Mouse (Mus musculus): ENCODE data around the gene Cd59b.
"Not testable (repeated sequence)": the region's sequence is repeated elsewhere in the genome, so short reads cannot be mapped to it uniquely, and the experiment has no call there.

The Cd59b gene

DNA sequence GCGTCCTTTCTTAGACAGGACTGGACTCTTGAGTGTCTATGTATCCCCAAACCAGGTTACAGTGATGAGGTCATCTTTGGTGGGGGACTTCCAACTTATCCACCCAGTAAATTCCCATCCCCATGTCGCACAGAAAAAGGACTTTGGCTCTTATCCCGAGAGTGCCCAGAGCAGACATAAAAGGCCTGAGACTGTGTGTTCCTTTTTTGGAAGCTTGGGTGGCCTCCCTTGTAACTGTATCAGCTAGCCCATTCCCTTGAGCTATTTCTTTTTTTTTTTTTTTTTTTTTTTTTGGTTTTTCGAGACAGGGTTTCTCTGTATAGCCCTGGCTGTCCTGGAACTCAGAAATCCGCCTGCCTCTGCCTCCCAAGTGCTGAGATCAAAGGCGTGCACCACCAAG is 4.1 kb upstream of the Cd59b start, which contains the start of gene Gm10912:
TSS of gene Gm10912 (plus strand) at position 301 of the 400 bp plus-strand sequence.
- not testable (repeated sequence) for DNase-seq

GRCm38 (mm10) chr2:104068450-104068849 is 1.2 kb upstream of the Cd59b start, which contains the start of gene Gm10799:
TSS of gene Gm10799 (minus strand) at chr2:104068550.
- not testable (repeated sequence) for DNase-seq

- not testable (repeated sequence) for DNase-seq
These were observed 8.6 kb downstream of the Cd59b start for GRCm38 (mm10) chr2:104078285-104078684.

DNA sequence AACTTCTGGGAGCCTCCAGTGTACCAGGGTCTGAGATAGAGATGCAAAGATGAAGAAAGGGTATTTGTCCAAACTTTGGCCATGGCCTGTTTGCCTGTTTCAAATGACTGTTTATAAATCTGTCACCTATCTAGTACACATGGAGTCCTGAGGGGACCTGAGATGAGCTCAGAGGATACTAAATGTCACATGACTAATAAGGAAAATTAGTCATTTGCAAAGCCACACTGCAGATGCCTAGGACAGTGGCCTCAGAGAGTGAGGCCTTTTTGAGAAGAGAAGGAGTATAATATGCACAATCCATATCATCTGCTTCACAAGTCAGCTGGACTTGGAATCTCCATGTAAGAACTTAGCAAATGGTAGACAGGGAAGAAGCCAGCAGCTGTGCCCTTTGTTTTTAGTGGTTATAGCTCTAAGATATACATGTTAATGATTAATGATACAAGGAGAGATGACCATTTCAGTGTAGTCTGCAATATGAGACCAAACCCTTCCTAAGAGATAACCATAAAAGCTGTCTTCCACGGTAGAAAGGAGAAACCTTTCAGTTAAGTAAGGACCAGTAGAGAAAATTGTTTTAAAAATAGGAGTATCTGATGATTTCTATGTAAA is 11.9 kb downstream of the Cd59b start:
- DNase-seq, result not testable (repeated sequence)

GRCm38 (mm10) chr2:104082474-104082873 is 12.8 kb downstream of the Cd59b start:
- DNase-seq, result no peak

GRCm38 (mm10) chr2:104084027-104084426 is 14.4 kb downstream of the Cd59b start:
- DNase-seq, result not testable (repeated sequence)

- DNase-seq, result not testable (repeated sequence)
These were observed 17.9 kb downstream of the Cd59b start for GRCm38 (mm10) chr2:104087562-104087961.

DNA sequence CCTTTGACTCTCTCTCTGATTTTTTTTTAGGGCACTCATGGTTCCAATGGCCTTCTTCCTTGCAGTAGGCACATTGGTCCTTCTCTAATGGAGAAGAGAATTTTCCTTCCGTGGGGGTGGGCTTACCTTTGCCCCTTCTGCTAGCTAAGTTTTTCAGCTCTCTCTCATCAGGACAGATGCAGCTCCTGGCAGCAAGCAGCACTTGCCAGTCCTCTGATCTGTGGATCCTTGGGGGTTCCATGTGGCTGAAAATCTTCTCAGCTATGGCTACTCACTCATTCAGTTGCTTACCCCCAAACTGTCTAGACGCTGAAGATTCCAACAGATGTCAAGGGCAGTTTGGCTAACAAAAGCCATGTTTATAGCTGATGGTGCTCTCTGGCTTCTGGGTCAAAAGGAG is 23.7 kb downstream of the Cd59b start:
- DNase-seq, result no peak

- DNase-seq, result peak; percentile 94
These were observed 26.1 kb downstream of the Cd59b start, which contains the start of gene Cd59a for GRCm38 (mm10) chr2:104095741-104096213. TSS of gene Cd59a (plus strand) at chr2:104095801.

- no peak for DNase-seq
These were observed 26.6 kb downstream of the Cd59b start for GRCm38 (mm10) chr2:104096256-104096655.

- DNase-seq, result not testable (repeated sequence)
These were observed 27.1 kb downstream of the Cd59b start for GRCm38 (mm10) chr2:104096796-104097195.

- DNase-seq, result not testable (repeated sequence)
These were observed 27.7 kb downstream of the Cd59b start for GRCm38 (mm10) chr2:104097396-104097795.

- no peak for DNase-seq
These were observed 29.0 kb downstream of the Cd59b start for GRCm38 (mm10) chr2:104098529-104099230.

- no peak for DNase-seq
These were observed 29.6 kb downstream of the Cd59b start for GRCm38 (mm10) chr2:104099231-104099585.

DNA sequence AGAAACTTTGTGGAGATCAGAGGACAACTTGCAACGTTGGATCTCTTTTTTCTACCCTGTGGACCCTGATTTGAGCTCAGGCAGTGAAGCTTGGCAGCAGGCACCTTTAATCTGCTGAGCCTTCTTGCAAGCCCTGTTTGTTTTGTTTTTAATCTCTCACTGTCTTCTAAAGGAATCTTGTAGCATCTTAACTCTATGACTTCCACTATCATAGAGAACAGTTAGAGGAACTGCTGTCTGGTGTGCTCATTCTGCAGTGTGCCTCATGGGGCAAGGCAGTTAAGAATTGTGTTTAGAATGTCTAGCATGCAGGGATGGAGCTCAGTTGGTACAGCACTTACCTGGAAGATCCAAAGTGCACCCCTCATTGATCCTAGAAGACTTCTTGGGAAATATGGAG is 30.3 kb downstream of the Cd59b start:
- DNase-seq, result no peak

DNA sequence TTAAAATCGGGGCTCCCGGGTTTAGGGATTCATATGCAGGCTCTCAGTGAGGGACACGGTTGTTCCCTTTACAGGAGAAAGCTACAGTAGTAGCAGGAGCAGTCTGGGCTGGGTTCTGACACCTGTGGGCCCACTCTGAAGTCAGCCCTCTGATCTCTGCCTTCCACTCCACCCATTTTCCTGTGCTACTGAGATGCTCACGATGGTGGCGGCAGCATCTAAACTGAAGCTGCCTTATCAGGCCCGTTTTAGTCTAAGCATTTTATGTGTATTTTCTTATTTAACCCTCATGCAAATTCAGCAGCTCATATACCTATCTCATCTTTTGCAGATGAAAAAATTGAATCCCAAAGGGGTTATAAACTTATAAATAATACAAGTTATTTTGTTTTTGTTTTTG is 35.2 kb downstream of the Cd59b start:
- no peak for DNase-seq

- DNase-seq, result not testable (repeated sequence)
These were observed 39.4 kb downstream of the Cd59b start for GRCm38 (mm10) chr2:104109021-104109420.

GRCm38 (mm10) chr2:104109528-104109927 is 39.9 kb downstream of the Cd59b start:
- no peak for DNase-seq

DNA sequence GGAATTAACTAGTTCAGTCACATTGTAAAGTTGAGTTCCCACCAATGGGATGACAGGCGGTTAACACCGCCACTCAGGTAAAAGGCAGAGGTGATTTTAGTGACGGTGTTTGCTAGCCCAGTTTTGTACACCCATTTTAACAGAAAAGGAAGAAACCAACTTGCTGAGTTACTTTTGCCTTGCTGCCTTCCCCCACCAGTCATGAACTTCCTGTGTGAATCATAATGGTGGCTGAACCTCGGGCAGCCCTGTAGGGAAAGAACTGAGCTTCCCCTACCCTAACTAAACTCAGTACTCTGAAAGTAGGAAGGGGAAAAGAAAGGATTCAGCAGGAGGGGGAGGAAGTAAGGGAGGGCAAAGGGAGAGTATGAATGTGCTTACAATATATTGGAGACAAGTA is 40.4 kb downstream of the Cd59b start:
- no peak for DNase-seq

DNA sequence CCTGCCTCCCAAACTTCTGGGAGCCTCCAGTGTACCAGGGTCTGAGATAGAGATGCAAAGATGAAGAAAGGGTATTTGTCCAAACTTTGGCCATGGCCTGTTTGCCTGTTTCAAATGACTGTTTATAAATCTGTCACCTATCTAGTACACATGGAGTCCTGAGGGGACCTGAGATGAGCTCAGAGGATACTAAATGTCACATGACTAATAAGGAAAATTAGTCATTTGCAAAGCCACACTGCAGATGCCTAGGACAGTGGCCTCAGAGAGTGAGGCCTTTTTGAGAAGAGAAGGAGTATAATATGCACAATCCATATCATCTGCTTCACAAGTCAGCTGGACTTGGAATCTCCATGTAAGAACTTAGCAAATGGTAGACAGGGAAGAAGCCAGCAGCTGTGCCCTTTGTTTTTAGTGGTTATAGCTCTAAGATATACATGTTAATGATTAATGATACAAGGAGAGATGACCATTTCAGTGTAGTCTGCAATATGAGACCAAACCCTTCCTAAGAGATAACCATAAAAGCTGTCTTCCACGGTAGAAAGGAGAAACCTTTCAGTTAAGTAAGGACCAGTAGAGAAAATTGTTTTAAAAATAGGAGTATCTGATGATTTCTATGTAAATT is 41.6 kb downstream of the Cd59b start:
- DNase-seq, result not testable (repeated sequence)

GRCm38 (mm10) chr2:104113563-104113962 is 43.9 kb downstream of the Cd59b start:
- not testable (repeated sequence) for DNase-seq

DNA sequence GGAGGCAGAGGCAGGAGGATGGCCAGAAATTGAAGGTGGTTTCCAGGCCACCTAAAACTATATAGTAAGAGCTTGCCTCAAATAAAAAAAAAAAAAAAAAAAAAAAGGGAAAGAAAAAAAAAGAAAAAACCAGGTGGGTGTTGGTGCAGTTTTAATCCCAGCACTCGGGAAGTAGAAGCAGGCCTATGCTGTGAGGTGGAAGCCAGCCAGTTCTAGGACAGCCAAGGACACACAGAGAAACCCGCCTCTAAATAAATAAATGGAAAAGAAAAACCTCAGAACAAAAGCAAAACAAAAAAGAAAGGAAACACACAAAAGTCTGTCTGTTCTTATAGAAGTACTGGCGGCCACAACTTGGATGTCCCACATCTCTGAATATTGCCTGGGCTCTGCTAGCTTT is 45.2 kb downstream of the Cd59b start:
- DNase-seq, result no peak

DNA sequence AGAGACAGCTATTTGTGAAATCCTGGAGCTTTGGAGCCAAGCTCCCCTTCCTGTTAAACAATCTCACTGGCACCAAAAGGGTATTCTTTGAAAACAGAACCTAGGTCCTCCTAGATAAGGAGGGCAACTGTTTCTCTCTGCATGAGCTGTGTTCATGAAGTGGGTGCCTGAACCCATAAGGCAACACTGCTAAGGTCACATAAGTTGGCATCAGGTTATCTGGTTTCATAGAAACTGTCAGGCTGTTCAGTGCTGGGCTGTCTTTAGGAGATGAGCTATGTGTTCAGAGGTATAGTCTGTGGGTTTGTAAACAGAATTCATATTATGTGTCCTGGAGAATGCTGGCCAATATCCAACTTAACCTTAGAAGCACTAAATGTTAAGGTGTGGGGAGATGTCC is 47.5 kb downstream of the Cd59b start:
- DNase-seq, result not testable (repeated sequence)

DNA sequence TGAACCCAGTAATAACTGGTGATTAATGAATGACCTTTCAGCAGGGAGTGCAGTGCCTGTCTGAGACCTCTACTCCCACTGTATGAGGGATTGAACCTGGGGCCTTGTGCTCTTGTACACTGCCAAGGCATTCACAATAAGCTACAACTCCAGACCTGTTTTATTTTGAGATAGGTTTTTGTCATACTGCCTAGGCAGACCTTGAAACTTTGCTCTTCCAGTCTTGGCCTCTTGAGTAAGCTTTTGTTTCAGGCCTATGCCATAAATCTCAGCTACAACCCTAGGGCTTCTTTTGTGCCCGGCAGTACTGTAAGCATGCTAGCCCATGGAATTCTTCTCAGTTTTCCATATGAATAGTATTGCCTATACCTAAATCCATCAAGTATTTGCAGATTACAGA is 49.4 kb downstream of the Cd59b start:
- DNase-seq, result no peak

Data from kidney, adult 18-20 months (tissue).